Mouse (Mus musculus) hindbrain, embryonic 11.5 days (tissue): ENCODE results near the gene Etfbkmt. TPM values are rescaled to one million over a fixed set of nuclear protein-coding genes. Genes with fewer than 3 reads are reported as not detected.
A peak's percentile ranks its signal among the peaks of the same experiment; 100 is the strongest.
"Not testable (repeated sequence)": the region's sequence is repeated elsewhere in the genome, so short reads cannot be mapped to it uniquely, and the experiment has no call there.

ENCODE experiments used
- ATAC-seq: fragments of 200-750 bp; cut with Nextera tagmentation; 2 replicates; pipeline ENCODE4 v1.8.0; 2017; ENCODE audit warnings: mild to moderate bottlenecking, moderate TSS enrichment, moderate library complexity; ENCODE audit not compliant: low FRiP score
- DNase-seq: peaks from one replicate; pipeline ENCODE4 v3.0.0-alpha.2; 2015; ENCODE audit warnings: low spot score
- H3K27ac ChIP-seq: fragments of 300-500 bp; sonication (generic); 2 replicates; pipeline ENCODE4 v1.5.1; 2014; ENCODE audit warnings: mild to moderate bottlenecking, low read depth, low read length
- H3K27me3 ChIP-seq: fragments of 300-500 bp; sonication (generic); 2 replicates; pipeline ENCODE4 v1.6.1; 2014; ENCODE audit warnings: mild to moderate bottlenecking, low read length, moderate library complexity, mixed read lengths; ENCODE audit not compliant: control insufficient read depth, insufficient read depth
- H3K36me3 ChIP-seq: fragments of 300-500 bp; sonication (generic); 2 replicates; pipeline ENCODE4 v1.6.1; 2014; ENCODE audit warnings: mild to moderate bottlenecking, low read length, moderate library complexity, mixed read lengths; ENCODE audit not compliant: control insufficient read depth, insufficient read depth
- H3K4me1 ChIP-seq: fragments of 300-500 bp; sonication (generic); replicated peaks from 2 replicates; pipeline ENCODE4 v1.6.1; 2014; ENCODE audit warnings: low read length, mixed read lengths; ENCODE audit not compliant: control insufficient read depth, insufficient read depth
- H3K4me2 ChIP-seq: fragments of 300-500 bp; sonication (generic); replicated peaks from 2 replicates; pipeline ENCODE4 v1.6.1; 2014; ENCODE audit warnings: mild to moderate bottlenecking, low read depth, low read length
- H3K4me3 ChIP-seq: fragments of 300-500 bp; sonication (generic); 2 replicates; pipeline ENCODE4 v1.5.1; 2014; ENCODE audit warnings: low read depth, low read length
- H3K9ac ChIP-seq: fragments of 300-500 bp; sonication (generic); 2 replicates; pipeline ENCODE4 v1.6.1; 2014; ENCODE audit warnings: low read depth, low read length
- H3K9me3 ChIP-seq: fragments of 300-500 bp; sonication (generic); 2 replicates; pipeline ENCODE4 v1.6.1; 2016; ENCODE audit warnings: low read length; ENCODE audit not compliant: control insufficient read depth
- WGBS: fragments of 180-500 bp; shearing (Covaris S2); extraction: QIAGEN DNeasy Blood & Tissue Kit; methylation state at CpG from one replicate; pipeline ENCODE4 v1.1.7; 2014; 5-methylcytosine and 5-hydroxymethylcytosine counted together
- polyA plus RNA-seq: library from polyadenylated mRNA; unstranded; fragments of >200 nt; fragmentation: Nextera tagmentation; extraction: Ambion mirVana; gene quantifications from 2 replicates; pipeline ENCODE4 v1.2.1, GENCODE M21; 2014

Etfbkmt gene
- polyA plus RNA-seq, 1 experiment from 2014 or later: 8.8 TPM

DNA sequence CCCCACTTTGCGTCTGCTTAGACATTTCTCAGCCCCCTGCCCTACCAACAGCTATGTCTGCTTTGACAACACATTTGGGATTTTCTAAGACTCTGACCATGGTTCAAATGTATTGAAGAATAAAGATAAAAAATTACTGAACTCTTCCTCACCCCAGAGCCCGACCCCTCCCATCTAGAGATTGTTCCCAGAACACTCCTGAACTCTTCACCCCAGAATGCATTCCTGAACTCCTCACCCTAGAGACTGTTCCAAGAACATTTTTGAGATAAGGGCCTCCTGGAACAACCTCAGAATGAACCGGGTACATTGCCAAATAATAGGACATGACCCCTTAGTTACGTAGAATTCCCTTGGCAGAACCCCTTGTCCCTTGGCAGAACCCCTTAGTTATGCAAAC is 27.4 kb downstream of the Etfbkmt start:
- not testable (repeated sequence) for H3K9me3 ChIP-seq, DNase-seq, H3K36me3 ChIP-seq, H3K4me1 ChIP-seq, H3K4me3 ChIP-seq, H3K4me2 ChIP-seq, ATAC-seq, H3K9ac ChIP-seq, H3K27ac ChIP-seq, H3K27me3 ChIP-seq
- 78% methylated on average over 3 of the region's 4 CpGs for WGBS

DNA sequence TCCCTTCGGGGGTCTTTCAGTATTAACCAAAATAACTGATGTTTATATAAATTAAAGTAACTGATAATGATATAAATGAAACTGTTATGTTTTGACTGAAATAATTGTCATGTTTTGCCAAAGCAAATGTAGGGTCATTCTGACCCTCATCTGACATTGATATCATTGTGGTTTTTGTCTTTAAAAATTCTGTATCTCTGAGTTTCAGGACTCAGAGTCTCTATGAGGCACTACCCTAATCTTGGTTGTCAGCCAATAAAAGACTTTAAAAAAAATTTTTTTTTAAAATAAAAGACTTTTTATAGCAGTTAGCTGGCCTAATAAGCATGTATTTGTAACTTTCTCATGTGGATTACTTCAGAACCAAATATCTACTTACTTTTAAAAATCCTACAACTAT is 28.0 kb downstream of the Etfbkmt start:
- no peak for ATAC-seq
- no peaks in the 10 kb centered on the region for H3K27me3 ChIP-seq
- no peaks in the 10 kb centered on the region for H3K4me1 ChIP-seq
- WGBS: 100% methylated on average over 1 of the region's 1 CpGs
- no peak overlapping the region for H3K9ac ChIP-seq
- H3K4me3 ChIP-seq: no peak overlapping the region
- H3K36me3 ChIP-seq: peaks cover 5% of the 10 kb centered on the region; the same call in 1 of the 2 replicates
- no peak for DNase-seq
- no peaks in the 10 kb centered on the region for H3K9me3 ChIP-seq
- no peak overlapping the region for H3K27ac ChIP-seq
- H3K4me2 ChIP-seq: no peak overlapping the region

DNA sequence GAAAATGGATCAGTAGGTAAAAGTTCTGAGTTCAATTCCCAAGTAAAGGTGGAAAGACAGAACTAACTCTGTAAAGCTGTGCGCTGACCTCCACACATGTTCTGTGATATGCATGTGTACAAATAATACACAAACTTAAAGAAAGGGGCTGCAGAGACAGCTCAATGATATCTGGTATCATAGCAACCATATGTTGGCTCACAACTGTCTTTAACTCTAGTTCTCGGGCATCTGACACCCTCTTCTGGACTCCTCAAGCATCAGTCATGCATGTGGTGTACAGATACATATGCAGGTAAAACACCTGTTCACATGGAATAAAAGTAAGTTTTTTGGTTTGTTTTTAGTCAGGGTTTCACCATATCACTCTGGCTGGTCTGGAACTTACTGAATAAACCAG is 28.8 kb downstream of the Etfbkmt start:
- ATAC-seq (no peak), DNase-seq (no peak)
- Histone ChIP-seq H3K27ac (no peak overlapping the region), H3K4me2 (no peak overlapping the region), H3K9me3 (no peaks in the 10 kb centered on the region), H3K36me3 (peaks cover 5% of the 10 kb centered on the region; the same call in 1 of the 2 replicates), H3K4me1 (no peaks in the 10 kb centered on the region), H3K9ac (no peak overlapping the region), H3K27me3 (no peaks in the 10 kb centered on the region), H3K4me3 (no peak overlapping the region)
- WGBS: 100% methylated on average over 2 of the region's 2 CpGs

DNA sequence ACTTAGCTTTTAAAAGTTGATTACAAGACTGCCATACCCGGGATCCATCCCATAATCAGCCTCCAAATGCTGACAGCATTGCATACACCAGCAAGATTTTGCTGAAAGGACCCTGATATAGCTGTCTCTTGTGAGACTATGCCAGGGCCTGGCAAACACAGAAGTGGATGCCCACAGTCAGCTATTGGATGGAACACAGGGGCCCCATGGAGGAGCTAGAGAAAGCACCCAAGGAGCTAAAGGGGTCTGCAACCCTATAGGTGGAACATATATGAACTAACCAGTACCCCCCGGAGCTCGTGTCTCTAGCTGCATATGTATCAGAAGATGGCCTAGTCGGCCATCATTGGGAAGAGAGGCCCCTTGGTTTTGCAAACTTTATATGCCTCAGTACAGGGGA is 30.3 kb downstream of the Etfbkmt start:
- H3K9ac ChIP-seq, H3K27ac ChIP-seq, H3K4me1 ChIP-seq, H3K36me3 ChIP-seq, ATAC-seq, H3K9me3 ChIP-seq, H3K4me3 ChIP-seq, H3K27me3 ChIP-seq, H3K4me2 ChIP-seq, DNase-seq: not testable (repeated sequence)
- 83% methylated on average over 4 of the region's 4 CpGs for WGBS

DNA sequence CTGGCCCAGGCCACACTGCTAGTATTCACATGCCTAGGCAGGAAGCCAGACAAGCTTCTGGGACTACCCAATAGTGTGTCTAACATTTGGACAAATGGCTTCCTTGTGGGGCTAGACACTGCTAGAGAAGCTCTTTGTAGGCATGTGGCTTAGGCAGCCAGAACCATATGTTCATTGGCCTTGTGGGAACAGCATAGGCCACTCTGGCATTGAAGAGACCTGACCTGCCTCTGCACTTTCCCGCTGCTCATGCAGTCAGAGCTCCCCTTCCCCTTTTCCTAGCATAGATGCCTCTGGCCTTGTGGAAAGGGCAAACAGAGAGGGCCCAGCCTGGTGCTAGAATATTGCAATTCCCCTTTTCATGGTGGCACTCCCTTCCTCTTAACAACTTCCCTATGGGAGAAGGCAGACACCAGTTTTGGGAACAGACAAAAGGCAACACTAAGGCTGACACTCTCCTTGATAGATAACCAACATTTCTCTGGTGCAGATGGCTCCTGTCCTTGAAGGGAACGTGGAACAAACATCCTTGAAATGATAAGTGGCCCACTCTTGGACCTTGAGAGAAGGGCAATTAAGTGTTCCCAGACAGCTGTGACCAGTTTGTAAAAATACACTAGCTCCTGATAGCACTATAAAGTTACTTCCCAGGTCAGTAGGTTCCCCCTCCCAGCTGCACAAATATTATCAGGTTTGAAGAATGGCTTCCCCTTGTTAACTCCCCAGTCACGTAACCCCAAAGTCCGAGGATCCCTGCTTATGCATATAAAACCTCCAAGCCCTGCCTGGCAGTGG is 34.4 kb downstream of the Etfbkmt start:
- Histone ChIP-seq H3K9ac (no peak overlapping the region), H3K9me3 (peaks cover 3% of the 10 kb centered on the region), H3K27me3 (no peaks in the 10 kb centered on the region), H3K4me1 (no peaks in the 10 kb centered on the region), H3K36me3 (peaks cover 11% of the 10 kb centered on the region), H3K4me3 (no peak overlapping the region), H3K4me2 (no peak overlapping the region), H3K27ac (no peak overlapping the region)
- ATAC-seq: no peak
- no peak for DNase-seq
- 75% methylated on average over 4 of the region's 4 CpGs for WGBS

- 98% methylated on average over 3 of the region's 3 CpGs for WGBS
- Histone ChIP-seq H3K9ac (no peak overlapping the region), H3K9me3 (peaks cover 3% of the 10 kb centered on the region), H3K27ac (no peak overlapping the region), H3K4me3 (no peak overlapping the region), H3K4me1 (no peaks in the 10 kb centered on the region), H3K36me3 (peaks cover 11% of the 10 kb centered on the region), H3K27me3 (no peaks in the 10 kb centered on the region), H3K4me2 (no peak overlapping the region)
- DNase-seq (no peak), ATAC-seq (no peak)
Measured at GRCm38 (mm10) chr6:149174932-149175570, 35.4 kb downstream of the Etfbkmt start.

DNA sequence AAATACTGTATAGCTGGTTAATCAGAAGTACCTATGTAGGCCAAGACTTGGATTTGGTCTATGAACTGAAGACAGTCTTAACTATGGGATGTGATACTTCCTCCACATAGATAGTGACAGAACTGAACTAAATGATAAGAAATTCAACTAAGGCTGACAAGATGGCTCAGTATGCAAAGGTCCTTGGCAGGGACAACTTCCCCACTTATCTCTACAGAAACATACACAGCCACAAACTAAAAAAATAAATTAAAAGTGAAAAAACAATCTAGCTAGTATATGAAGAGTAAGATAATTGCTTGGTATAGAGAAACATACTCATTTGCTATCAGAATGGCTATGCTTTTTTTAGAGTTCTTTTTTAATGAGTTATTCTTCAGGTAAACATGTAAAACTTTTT is 39.4 kb downstream of the Etfbkmt start:
- Histone ChIP-seq H3K27ac (no peak overlapping the region), H3K27me3 (no peaks in the 10 kb centered on the region), H3K4me1 (no peaks in the 10 kb centered on the region), H3K4me2 (no peak overlapping the region), H3K9ac (no peak overlapping the region), H3K36me3 (peaks cover 14% of the 10 kb centered on the region), H3K9me3 (peaks cover 3% of the 10 kb centered on the region), H3K4me3 (no peak overlapping the region)
- DNase-seq: no peak
- ATAC-seq: no peak

GRCm38 (mm10) chr6:149184007-149184406 is 44.4 kb downstream of the Etfbkmt start:
- Histone ChIP-seq H3K4me1 (no peaks in the 10 kb centered on the region; the same call in 1 of the 2 replicates), H3K27me3 (no peaks in the 10 kb centered on the region), H3K9me3 (no peaks in the 10 kb centered on the region), H3K36me3 (peaks cover 4% of the 10 kb centered on the region), H3K27ac (no peak overlapping the region), H3K9ac (no peak overlapping the region), H3K4me3 (no peak overlapping the region), H3K4me2 (no peak overlapping the region)
- DNase-seq (no peak), ATAC-seq (no peak)
- 95% methylated on average over 1 of the region's 1 CpGs for WGBS

DNA sequence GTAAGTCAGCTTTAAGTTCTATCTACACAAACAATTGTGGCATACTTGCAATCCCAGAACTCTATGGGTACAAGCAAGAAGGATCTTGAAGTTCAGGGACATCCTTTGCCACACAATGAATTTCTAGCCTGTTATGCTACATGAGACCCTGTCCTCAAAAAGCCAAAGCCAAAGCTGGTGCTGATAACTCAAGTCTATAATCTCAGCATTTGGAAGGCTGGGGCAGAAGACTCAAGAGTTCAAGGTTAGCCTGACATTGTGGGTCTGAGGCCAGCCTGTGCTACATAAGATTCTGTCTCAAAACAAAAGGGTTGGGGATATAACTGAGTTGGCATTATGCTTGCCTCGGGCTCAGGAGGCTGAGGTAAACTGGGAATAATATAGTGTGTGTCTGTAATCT is 47.7 kb downstream of the Etfbkmt start:
- no peaks in the 10 kb centered on the region; the same call in 1 of the 2 replicates for H3K4me1 ChIP-seq
- H3K27me3 ChIP-seq: no peaks in the 10 kb centered on the region
- no peak for DNase-seq
- peak overlapping the region; percentile 98 for H3K9ac ChIP-seq
- peak overlapping the region; percentile 56 for H3K4me2 ChIP-seq
- no peak overlapping the region for H3K27ac ChIP-seq
- ATAC-seq: no peak
- 86% methylated on average over 1 of the region's 1 CpGs for WGBS
- H3K9me3 ChIP-seq: no peaks in the 10 kb centered on the region
- 0 out of 2 replicates have a peak, but pooled peaks cover 1% of the 10 kb centered on the region for H3K36me3 ChIP-seq
- peak overlapping the region; percentile 80 for H3K4me3 ChIP-seq
